Comparison of ENCODE assay signal across 19 mouse cellular contexts in genomic region chr5:126538072-126538471, GRCm38 (mm10).
"Had no signal": no experiment of that assay in that cellular context is flagged by ENCODE, and none has a peak within 500 bp of the region (broad histone marks: within the 10 kb centered on the region; RNA-seq: fewer than 3 reads in every experiment).

No protein-coding gene starts in this region.

- H3K4me2 ChIP-seq: kidney, embryonic 15.5 days; liver, embryonic 11.5 days; lung, embryonic 15.5 days; midbrain, embryonic 13.5 days had no signal

- H3K9me3 ChIP-seq: kidney, embryonic 15.5 days; lung, embryonic 15.5 days; midbrain, embryonic 10.5 days; midbrain, embryonic 13.5 days had no signal

- DNase-seq: kidney, adult 8-10 months; kidney, postnatal 10 days; kidney, postnatal 36 days; layer of hippocampus, postnatal 36 days; lung, adult 18-20 months; lung, postnatal 10 days; lung, postnatal 36 days; thymus, adult 2 months; thymus, postnatal 25 days had no signal

- H3K4me3 ChIP-seq: kidney, embryonic 15.5 days; left cerebral cortex, adult 2 months; lung, embryonic 15.5 days; megakaryocyte, embryonic 14.5 days; midbrain, embryonic 10.5 days; midbrain, embryonic 13.5 days had no signal

- H3K9ac ChIP-seq: kidney, embryonic 15.5 days; liver, embryonic 14.5 days; lung, embryonic 15.5 days; midbrain, embryonic 13.5 days had no signal

- ATAC-seq: midbrain, embryonic 13.5 days; midbrain, embryonic 16.5 days had no signal

- H3K36me3 ChIP-seq: kidney, embryonic 15.5 days; lung, embryonic 15.5 days; midbrain, embryonic 10.5 days; midbrain, embryonic 13.5 days had no signal

- H3K27me3 ChIP-seq: kidney, embryonic 15.5 days; lung, embryonic 15.5 days; megakaryocyte, embryonic 14.5 days; midbrain, embryonic 13.5 days had no signal

- H3K27ac ChIP-seq: kidney, embryonic 15.5 days; left cerebral cortex, adult 2 months; liver, embryonic 14.5 days; lung, embryonic 15.5 days; midbrain, embryonic 10.5 days; midbrain, embryonic 13.5 days; stomach, postnatal 0 days had no signal

- H3K4me1 ChIP-seq: kidney, embryonic 15.5 days; lung, embryonic 15.5 days; megakaryocyte, embryonic 14.5 days; midbrain, embryonic 10.5 days had no signal
